Mouse (Mus musculus) erythroblast, embryonic 14.5 days (primary cell): Measurements from ENCODE around the gene Ptprd.

Experiments
- GATA1 ChIP-seq: IDR thresholded peaks from 2 replicates; pipeline ENCODE4 v1.6.1; 2012; ENCODE audit warnings: low read length, inconsistent platforms, mixed read lengths
- TAL1 ChIP-seq: IDR thresholded peaks from 3 replicates; pipeline ENCODE4 v1.6.1; 2012; ENCODE audit warnings: low read length, inconsistent platforms, mixed read lengths

DNA sequence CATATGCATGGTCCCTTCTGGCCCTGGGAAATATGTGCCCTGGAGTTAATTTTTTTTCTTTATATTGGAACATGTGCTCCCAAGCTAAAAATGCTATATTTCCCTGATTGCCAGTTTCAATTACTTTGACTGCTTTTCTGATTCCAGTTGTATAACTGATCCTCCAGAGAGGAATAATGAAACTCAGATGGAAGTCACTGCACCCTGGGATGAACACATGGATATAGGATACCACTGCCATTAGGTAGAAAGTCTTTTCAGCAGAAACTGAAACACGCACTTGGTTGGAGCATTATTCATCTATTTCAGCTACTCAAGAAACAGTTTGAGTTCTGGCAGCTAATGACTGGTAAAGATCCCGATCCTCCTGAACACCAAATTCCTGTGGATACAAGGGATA lies 2211.5 kb downstream of the Ptprd start:
- TF ChIP-seq TAL1 (no peak), GATA1 (no peak)
